Mouse (Mus musculus): ENCODE measurements around the gene Gm3636. TPM values are rescaled to one million over a fixed set of nuclear protein-coding genes. Genes with fewer than 3 reads are reported as not detected.
A peak's percentile ranks its signal among the peaks of the same experiment; 100 is the strongest.
"Not testable (repeated sequence)": the region's sequence is repeated elsewhere in the genome, so short reads cannot be mapped to it uniquely, and the experiment has no call there.

Gm3636 gene
- polyA plus RNA-seq (2012; rRNA removed), result 7.7 and 7.8 TPM in 2 replicates

GRCm38 (mm10) chr14:6742232-6742631 lies at the start of gene Gm3636:
Gm3636 (minus strand) TSS chr14:6742332.
- not testable (repeated sequence) for DNase-seq (ENCODE audit: extremely low spot score in 1 of 2, low spot score in 1 of 2)

- DNase-seq (ENCODE audit: extremely low spot score in 1 of 2, low spot score in 1 of 2), result not testable (repeated sequence)
These were observed 32.2 kb upstream of the Gm3636 start, which contains the start of gene Gm8362 for GRCm38 (mm10) chr14:6774311-6774710. Gm8362 (minus strand) TSS chr14:6774411.

- DNase-seq (ENCODE audit: extremely low spot score in 1 of 2, low spot score in 1 of 2), result not testable (repeated sequence)
These were observed 15.1 kb upstream of the Gm3636 start for GRCm38 (mm10) chr14:6757231-6757536.

- DNase-seq (ENCODE audit: extremely low spot score in 1 of 2, low spot score in 1 of 2), result peak in 1 of 2 experiments; percentile 2
These were observed 14.5 kb upstream of the Gm3636 start for GRCm38 (mm10) chr14:6756384-6757230.

GRCm38 (mm10) chr14:6720151-6720550 lies 22.0 kb downstream of the Gm3636 start, which contains the start of gene Gm8050:
Gm8050 (minus strand) TSS chr14:6720251.
- DNase-seq (ENCODE audit: extremely low spot score in 1 of 2, low spot score in 1 of 2), result not testable (repeated sequence)

Other genes starting within 250 kb of the Gm3636 start
- not detected in 2 replicates for gene Gm8356, start 205.0 kb downstream of the Gm3636 start, polyA plus RNA-seq (2012; rRNA removed)
- gene Gm3629, start 151.7 kb downstream of the Gm3636 start, polyA plus RNA-seq (2012; rRNA removed), result 0.38 and 0.40 TPM in 2 replicates
- 0.54 and 0.82 TPM in 2 replicates for gene Gm3460, start 119.9 kb downstream of the Gm3636 start, polyA plus RNA-seq (2012; rRNA removed)
- gene Gm10251, start 58.2 kb downstream of the Gm3636 start, polyA plus RNA-seq (2012; rRNA removed), result not detected in 2 replicates
- gene Gm8050, start 22.1 kb downstream of the Gm3636 start, polyA plus RNA-seq (2012; rRNA removed), result not detected in 2 replicates
- not detected in 2 replicates for gene Gm8362, start 32.1 kb upstream of the Gm3636 start, polyA plus RNA-seq (2012; rRNA removed)
- gene Gm3642, start 98.0 kb upstream of the Gm3636 start, polyA plus RNA-seq (2012; rRNA removed), result not detected in 2 replicates
- gene Gm3667, start 147.6 kb upstream of the Gm3636 start, polyA plus RNA-seq (2012; rRNA removed), result 2.3 TPM in 2 replicates
- gene Gm6356, start 231.5 kb upstream of the Gm3636 start, polyA plus RNA-seq (2012; rRNA removed), result not detected in 2 replicates